Mouse (Mus musculus): ENCODE data around the gene Ndufa4. TPM values are rescaled to one million over a fixed set of nuclear protein-coding genes. Genes with fewer than 3 reads are reported as not detected.

Ndufa4 gene
- total RNA-seq (2015): 690 and 719 TPM in 2 replicates
- 382 and 561 TPM in 2 replicates for total RNA-seq (2017)

DNA sequence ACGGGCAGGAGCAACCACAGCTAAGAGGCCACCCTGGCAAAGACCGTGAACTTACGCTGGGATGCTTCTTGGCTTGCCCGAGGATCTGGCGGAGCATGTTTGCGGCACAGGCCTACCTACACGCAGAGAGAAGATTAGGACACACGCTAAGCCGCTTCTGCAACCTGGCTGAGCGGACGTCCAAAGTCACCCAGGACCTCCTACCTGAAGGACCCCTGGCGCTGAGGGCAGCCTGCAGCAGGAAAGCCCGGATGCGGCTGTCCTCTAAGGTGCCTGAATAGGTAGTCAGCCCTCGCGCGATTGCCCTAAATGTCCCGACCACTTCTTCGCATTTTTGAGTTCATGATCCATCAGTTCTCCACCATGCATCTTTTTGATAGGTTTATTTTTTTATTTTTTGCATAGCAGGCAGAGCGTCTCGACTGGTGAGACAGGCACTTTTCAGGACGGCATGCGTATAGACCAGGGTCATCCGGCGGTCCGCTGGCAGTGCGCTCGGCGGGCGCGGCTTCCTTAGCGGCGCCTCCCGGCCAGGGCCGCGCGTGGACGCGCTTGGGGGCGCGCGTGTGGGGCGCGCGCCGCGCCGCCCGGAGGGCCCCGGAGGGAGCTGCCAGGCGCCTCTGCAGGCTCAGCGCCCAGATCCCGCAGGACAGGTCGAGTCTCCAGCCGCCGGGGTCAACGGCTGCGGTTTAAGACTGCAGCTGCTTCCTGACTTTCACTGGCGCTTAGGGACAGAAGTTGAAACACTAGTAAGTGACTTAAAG, at the start of gene Ndufa4, which contains the start of gene Phf14:
Ndufa4 (minus strand) TSS at position 229 of the 764 bp plus-strand sequence.
Phf14 (plus strand) TSS at position 541 of the 764 bp plus-strand sequence.
- peak; percentile 93 for ATAC-seq (replicated peaks; ENCODE audit: poor library complexity)

DNA sequence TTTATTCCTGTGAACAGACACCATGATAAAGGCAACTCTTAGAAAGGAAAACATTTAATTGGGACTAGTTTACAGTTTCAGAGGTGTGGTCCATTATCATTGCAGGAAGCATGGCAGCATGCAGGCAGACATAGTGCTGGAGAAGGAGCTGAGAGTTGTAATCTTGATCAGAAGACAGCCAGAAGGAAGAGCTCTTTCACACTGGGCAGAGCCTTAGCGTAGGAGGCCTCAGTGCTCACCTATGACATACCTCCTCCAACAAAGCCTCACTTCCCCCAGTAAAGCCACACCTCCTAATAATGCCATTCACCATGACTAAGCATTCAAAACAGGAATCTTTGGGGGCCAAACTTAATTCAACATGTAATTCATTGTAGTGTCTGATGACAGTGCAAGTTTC, 40.8 kb upstream of the Ndufa4 start:
- peak; percentile 90 for ATAC-seq (replicated peaks; ENCODE audit: poor library complexity)

DNA sequence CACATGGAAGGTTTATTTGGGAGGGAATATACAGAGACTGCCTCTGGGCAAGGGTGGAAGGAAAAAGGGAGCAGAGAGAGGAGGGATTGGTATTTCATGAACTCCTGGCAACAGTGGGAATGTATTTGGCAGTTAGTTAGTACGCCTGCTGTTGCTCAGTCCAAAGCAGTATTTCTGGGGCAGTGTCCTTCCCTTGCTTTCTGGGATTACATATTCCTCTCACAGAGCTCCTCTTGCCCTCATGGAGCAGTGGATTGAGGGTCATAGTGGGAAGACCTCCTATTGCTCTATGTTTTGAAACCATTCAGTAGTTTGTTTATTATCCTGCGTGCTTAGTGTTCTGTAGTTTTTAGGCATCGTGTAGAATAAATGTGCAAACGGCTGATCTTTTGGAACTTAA, 34.8 kb upstream of the Ndufa4 start:
- ATAC-seq (replicated peaks; ENCODE audit: poor library complexity): no peak

DNA sequence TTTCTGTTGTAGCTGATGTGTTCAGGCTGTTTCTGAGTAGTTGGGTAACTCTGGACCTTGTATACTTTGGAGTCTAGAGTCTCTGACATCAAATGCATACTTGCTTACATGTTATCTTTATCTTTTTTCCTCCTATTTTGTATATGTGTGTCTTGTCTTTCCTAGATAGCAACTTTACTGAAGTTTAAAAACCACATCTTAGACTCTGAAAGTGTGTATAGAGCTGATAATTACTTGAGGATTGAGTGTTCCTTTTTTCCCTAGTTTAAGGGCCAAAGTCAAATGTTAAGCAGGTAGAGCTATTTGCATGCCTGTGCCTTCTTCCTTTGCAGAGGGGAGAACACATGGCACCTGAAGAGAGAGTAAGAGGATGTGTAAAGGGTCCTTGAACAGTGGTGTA, 33.6 kb upstream of the Ndufa4 start:
- ATAC-seq (replicated peaks; ENCODE audit: poor library complexity): peak; percentile 92

DNA sequence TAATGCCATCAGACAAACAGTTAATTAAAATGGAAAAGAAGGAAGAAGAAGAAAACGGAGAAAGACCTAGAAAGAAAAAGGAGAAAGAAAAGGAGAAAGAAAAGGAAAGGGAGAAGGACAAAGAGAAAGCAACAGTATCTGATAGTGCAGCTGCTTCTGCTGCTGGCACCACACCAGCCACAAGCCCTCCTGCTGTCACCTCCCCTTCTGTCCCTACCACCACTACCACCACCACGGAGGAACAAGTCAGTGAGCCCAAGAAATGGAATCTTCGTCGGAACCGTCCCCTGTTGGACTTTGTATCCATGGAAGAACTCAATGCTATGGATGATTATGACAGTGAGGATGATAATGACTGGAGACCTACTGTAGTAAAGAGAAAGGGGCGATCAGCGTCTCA, 26.1 kb upstream of the Ndufa4 start:
- ATAC-seq (replicated peaks; ENCODE audit: poor library complexity): no peak; the same call in 1 of the 2 replicates

DNA sequence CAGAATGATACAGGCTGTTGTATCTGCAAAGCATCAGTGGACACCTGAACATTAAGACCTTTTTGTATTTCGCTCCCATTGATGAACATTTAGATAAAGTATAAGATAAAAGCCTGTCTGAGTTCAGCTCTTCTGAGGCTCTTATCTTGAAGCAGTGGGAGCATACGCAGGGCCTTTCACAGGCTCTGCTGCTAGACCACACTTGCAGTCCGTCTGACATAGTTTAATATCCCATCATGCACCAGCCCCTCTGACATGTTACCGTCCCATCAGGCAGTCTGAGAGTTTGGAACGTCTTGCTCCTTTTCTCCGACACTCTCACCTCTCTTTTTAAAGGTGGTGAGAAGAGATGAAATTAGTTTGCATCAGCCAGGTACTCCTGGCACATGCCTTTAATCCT, 20.2 kb upstream of the Ndufa4 start:
- peak; percentile 37; the same call in 1 of the 2 replicates for ATAC-seq (replicated peaks; ENCODE audit: poor library complexity)

DNA sequence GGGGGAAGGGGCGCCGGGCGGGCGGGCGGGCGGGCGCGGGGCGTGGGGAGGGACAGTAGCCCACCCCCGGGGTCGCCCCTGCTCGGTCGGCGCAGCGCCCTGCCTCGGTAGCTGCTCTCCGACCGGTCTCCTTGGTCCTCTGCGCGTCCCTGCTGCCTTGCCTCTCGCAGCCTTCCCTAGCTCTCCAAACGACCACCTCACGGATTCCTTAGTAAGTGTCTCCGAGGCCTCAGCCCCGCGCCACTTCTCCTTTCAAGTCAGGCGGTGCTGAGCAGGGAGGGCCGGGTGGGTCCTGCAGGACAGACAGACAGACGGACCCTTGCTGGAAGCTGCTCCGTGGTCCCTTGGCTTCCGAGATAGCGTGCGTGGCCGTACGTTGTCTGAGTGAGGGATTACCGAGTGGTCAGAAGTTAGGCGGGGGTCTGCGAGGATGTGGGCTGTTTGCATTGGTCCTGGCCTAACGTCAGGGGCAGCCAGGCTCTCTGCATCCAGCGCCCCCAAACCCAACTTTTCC, 18.8 kb upstream of the Ndufa4 start:
- peak; percentile 62 for ATAC-seq (replicated peaks; ENCODE audit: poor library complexity)

DNA sequence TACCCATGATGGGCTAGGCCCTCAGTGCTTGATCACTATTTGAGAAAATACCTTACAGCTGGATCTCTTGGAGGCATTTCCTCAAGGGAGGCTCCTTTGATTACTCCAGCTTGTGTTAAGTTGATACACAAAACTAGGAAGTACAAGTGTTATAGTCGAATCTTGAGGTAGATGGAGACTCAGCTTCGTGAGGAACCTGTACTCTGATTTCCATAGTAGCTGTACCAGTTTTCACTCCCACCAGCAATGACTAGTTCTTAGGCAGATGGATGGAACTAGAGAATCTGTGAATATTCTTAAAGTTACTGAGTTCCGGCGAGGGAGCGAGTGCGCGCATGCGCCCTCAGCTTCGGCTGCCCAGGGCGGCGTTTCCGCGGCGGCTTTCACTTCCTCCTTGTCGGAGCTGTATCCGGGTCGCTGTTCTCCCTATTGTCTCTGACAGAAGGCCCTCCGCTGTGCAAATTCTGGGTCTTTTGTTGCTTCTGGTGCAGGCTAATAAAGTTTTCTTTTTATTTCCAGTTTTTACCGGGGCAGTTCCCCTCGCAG, 18.3 kb upstream of the Ndufa4 start:
- peak; percentile 91 for ATAC-seq (replicated peaks; ENCODE audit: poor library complexity)

DNA sequence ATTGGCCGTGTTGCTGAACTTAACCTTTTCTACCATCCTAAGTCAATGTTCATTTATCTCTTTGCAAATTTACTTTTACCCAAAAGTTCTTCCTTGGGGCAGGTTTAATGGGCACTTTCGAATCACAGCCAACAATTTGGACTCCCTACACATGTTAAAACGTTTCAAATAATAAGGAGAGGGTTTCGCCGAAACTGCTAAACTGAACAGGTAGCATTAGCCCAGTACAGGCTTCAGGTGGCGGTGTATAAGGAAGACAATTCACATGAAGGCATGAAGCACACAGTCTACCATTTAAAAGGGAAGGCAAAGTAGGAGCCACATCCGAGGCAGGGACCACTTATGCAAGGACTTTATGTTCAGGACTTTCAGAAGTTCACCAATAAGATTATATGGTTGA, 873 bp upstream of the Ndufa4 start:
- no peak for ATAC-seq (replicated peaks; ENCODE audit: poor library complexity)

DNA sequence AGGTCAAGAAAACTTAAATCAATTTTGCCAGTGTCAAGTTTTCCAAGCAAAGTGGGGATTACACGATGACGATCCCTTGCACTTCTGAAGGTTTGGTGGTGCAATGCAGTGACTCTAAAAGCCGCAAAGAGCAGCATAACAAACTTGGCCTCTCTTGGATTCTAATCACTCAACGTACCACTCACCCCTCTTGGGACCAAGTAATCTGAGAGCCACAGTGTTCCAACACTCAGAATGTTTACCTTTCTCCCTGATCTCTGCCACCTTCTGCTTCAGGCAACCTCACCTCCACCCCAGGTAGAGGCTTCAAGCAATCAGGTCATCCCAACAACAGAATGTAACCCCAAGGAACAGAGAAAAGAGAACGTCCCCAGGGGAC, 418 bp downstream of the Ndufa4 start:
- peak; percentile 36 for ATAC-seq (replicated peaks; ENCODE audit: poor library complexity)

DNA sequence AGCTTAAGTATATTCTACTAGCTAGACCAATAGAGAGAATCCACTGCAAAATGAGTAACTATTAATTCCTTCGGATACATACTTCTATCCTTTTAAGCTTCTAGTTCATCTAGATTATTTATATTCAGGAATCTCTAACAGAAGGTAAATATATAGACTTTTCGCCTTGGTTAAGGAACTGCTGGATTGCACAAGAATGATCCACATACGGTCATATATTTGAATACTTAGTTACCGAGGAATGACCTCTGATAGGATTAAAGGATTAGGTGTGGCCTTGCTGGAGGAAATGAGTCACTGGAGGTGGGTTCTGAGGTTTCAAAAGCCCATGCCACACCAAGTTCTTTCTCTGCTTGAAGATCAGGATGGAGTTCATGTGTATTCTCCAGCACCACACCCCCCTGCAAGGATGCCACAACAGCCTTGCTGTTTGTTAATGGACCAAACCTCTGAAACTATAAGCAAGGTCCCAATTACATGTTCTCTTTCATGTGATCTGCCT, 6.4 kb downstream of the Ndufa4 start:
- 0 out of 2 replicates have a peak, but pooled peaks have one; percentile 26 for ATAC-seq (replicated peaks; ENCODE audit: poor library complexity)

DNA sequence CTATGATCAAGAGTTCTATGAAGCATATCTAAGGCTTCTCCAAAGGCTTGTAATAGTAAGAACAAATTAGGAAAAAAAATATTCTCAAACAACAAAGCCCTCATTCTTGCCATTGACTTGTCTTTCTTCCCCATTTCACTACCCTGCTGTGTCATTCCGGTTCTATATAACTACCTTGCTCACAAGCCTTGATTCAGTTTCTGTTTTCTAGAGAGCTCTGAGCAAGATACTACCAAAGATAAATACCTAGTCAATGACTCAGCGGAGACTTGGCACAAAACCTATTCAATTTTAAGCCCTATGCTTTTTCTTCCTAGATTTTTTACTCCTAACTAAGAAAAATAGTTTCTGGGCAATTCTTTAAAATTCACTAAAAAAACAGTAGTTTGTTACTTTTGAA, 31.9 kb downstream of the Ndufa4 start:
- peak; percentile 69 for ATAC-seq (replicated peaks; ENCODE audit: poor library complexity)

Other genes with a start within 250 kb of the Ndufa4 start
- gene Phf14, start 312 bp upstream of the Ndufa4 start, total RNA-seq (2015): 90.8 and 105 TPM in 2 replicates
- 83.4 and 109 TPM in 2 replicates for gene Phf14, start 312 bp upstream of the Ndufa4 start, total RNA-seq (2017)